Mouse (Mus musculus) macrophage (primary cell): ENCODE measurements around the gene Mecom. TPM values are rescaled to one million over a fixed set of nuclear protein-coding genes. Genes with fewer than 3 reads are reported as not detected.

Experiments used
- H3K27ac ChIP-seq: fragments of 350-480 bp; formaldehyde crosslinking; 2 replicates; pipeline ENCODE4 v1.9.0; 2021
- H3K36me3 ChIP-seq: fragments of 350-480 bp; formaldehyde crosslinking; 2 replicates; pipeline ENCODE4 v1.9.0; 2021; ENCODE audit errors: inconsistent target
- H3K4me3 ChIP-seq: fragments of 350-480 bp; formaldehyde crosslinking; 2 replicates; pipeline ENCODE4 v1.9.0; 2021; ENCODE audit errors: inconsistent target
- H3K79me2 ChIP-seq: fragments of 350-480 bp; formaldehyde crosslinking; 2 replicates; pipeline ENCODE4 v1.9.0; 2021; ENCODE audit errors: inconsistent target
- WGBS: methylation state at CpG from one replicate; pipeline ENCODE4 v1.1.7; 2026; ENCODE audit warnings: inconsistent platforms; ENCODE audit not compliant: missing documents; 5-methylcytosine and 5-hydroxymethylcytosine counted together
- polyA plus RNA-seq: library from polyadenylated mRNA; stranded (reverse); fragments of 250-400 nt; gene quantifications from 3 replicates; pipeline ENCODE4 v1.2.4, GENCODE M21; 2018; ENCODE audit warnings: inconsistent platforms

Mecom gene
- polyA plus RNA-seq, 1 experiment from 2014 or later = not detected

- H3K27ac ChIP-seq = no peak overlapping the region
- no peak overlapping the region for H3K4me3 ChIP-seq
- no peaks in the 10 kb centered on the region for H3K36me3 ChIP-seq
- WGBS = 30% methylated on average over 4 of the region's 4 CpGs
- no peaks in the 10 kb centered on the region for H3K79me2 ChIP-seq
These were observed 137.0 kb downstream of the Mecom start for GRCm38 (mm10) chr3:30410778-30411177.

GRCm38 (mm10) chr3:30404821-30405220 lies 143.0 kb downstream of the Mecom start:
- no peak overlapping the region for H3K4me3 ChIP-seq
- no peaks in the 10 kb centered on the region for H3K79me2 ChIP-seq
- no peaks in the 10 kb centered on the region for H3K36me3 ChIP-seq
- WGBS = 97% methylated on average over 4 of the region's 4 CpGs
- no peak overlapping the region for H3K27ac ChIP-seq

GRCm38 (mm10) chr3:30398911-30399310 lies 148.9 kb downstream of the Mecom start:
- H3K79me2 ChIP-seq = no peaks in the 10 kb centered on the region
- no peak overlapping the region for H3K4me3 ChIP-seq
- H3K27ac ChIP-seq = no peak overlapping the region
- H3K36me3 ChIP-seq = no peaks in the 10 kb centered on the region
- WGBS = 86% methylated on average over 7 of the region's 7 CpGs

- no peak overlapping the region for H3K4me3 ChIP-seq
- no peaks in the 10 kb centered on the region for H3K36me3 ChIP-seq
- H3K27ac ChIP-seq = no peak overlapping the region
- H3K79me2 ChIP-seq = no peaks in the 10 kb centered on the region
- 96% methylated on average over 4 of the region's 4 CpGs for WGBS
These were observed 152.9 kb downstream of the Mecom start for GRCm38 (mm10) chr3:30394911-30395310.

- no peak overlapping the region for H3K4me3 ChIP-seq
- no peaks in the 10 kb centered on the region for H3K36me3 ChIP-seq
- 92% methylated on average over 4 of the region's 4 CpGs for WGBS
- no peaks in the 10 kb centered on the region for H3K79me2 ChIP-seq
- no peak overlapping the region for H3K27ac ChIP-seq
These were observed 155.1 kb downstream of the Mecom start for GRCm38 (mm10) chr3:30392662-30393061.

- Histone ChIP-seq H3K36me3 (no peaks in the 10 kb centered on the region), H3K27ac (no peak overlapping the region), H3K4me3 (no peak overlapping the region), H3K79me2 (no peaks in the 10 kb centered on the region)
- WGBS = 81% methylated on average over 4 of the region's 4 CpGs
These were observed 155.6 kb downstream of the Mecom start for GRCm38 (mm10) chr3:30392218-30392617.

- Histone ChIP-seq H3K79me2 (no peaks in the 10 kb centered on the region), H3K27ac (no peak overlapping the region), H3K4me3 (no peak overlapping the region), H3K36me3 (no peaks in the 10 kb centered on the region)
- WGBS = 70% methylated on average over 5 of the region's 5 CpGs
These were observed 157.5 kb downstream of the Mecom start for GRCm38 (mm10) chr3:30390346-30390745.

GRCm38 (mm10) chr3:30380273-30380672 lies 167.5 kb downstream of the Mecom start:
- WGBS = 97% methylated on average over 4 of the region's 4 CpGs
- Histone ChIP-seq H3K4me3 (no peak overlapping the region), H3K79me2 (no peaks in the 10 kb centered on the region), H3K36me3 (no peaks in the 10 kb centered on the region), H3K27ac (no peak overlapping the region)

GRCm38 (mm10) chr3:30379301-30379700 lies 168.5 kb downstream of the Mecom start:
- Histone ChIP-seq H3K79me2 (no peaks in the 10 kb centered on the region), H3K36me3 (no peaks in the 10 kb centered on the region), H3K27ac (no peak overlapping the region), H3K4me3 (no peak overlapping the region)
- 93% methylated on average over 6 of the region's 6 CpGs for WGBS

- Histone ChIP-seq H3K4me3 (no peak overlapping the region), H3K27ac (no peak overlapping the region)
- WGBS = 94% methylated on average over 7 of the region's 7 CpGs
These were observed 176.3 kb downstream of the Mecom start for GRCm38 (mm10) chr3:30371472-30371871.

GRCm38 (mm10) chr3:30370860-30371455 lies 176.8 kb downstream of the Mecom start:
- no peaks in the 10 kb centered on the region for H3K79me2 ChIP-seq
- H3K27ac ChIP-seq = no peak overlapping the region
- H3K4me3 ChIP-seq = no peak overlapping the region
- 90% methylated on average over 16 of the region's 16 CpGs for WGBS
- no peaks in the 10 kb centered on the region for H3K36me3 ChIP-seq

More at GRCm38 (mm10) chr3:30371472-30371871, 176.3 kb downstream of the Mecom start:
- Histone ChIP-seq H3K79me2 (no peaks in the 10 kb centered on the region), H3K36me3 (no peaks in the 10 kb centered on the region)

GRCm38 (mm10) chr3:30366621-30367020 lies 181.2 kb downstream of the Mecom start:
- Histone ChIP-seq H3K79me2 (no peaks in the 10 kb centered on the region), H3K4me3 (no peak overlapping the region), H3K36me3 (no peaks in the 10 kb centered on the region), H3K27ac (no peak overlapping the region)
- 93% methylated on average over 7 of the region's 7 CpGs for WGBS

- Histone ChIP-seq H3K36me3 (no peaks in the 10 kb centered on the region), H3K27ac (no peak overlapping the region), H3K4me3 (no peak overlapping the region), H3K79me2 (no peaks in the 10 kb centered on the region)
- 94% methylated on average over 5 of the region's 5 CpGs for WGBS
These were observed 186.6 kb downstream of the Mecom start for GRCm38 (mm10) chr3:30361190-30361589.

- Histone ChIP-seq H3K79me2 (no peaks in the 10 kb centered on the region), H3K36me3 (no peaks in the 10 kb centered on the region), H3K4me3 (no peak overlapping the region), H3K27ac (no peak overlapping the region)
- WGBS = 63% methylated on average over 6 of the region's 6 CpGs
These were observed 193.7 kb downstream of the Mecom start for GRCm38 (mm10) chr3:30353878-30354727.

GRCm38 (mm10) chr3:30349279-30349678 lies 198.5 kb downstream of the Mecom start:
- no peaks in the 10 kb centered on the region for H3K79me2 ChIP-seq
- 83% methylated on average over 7 of the region's 7 CpGs for WGBS
- H3K4me3 ChIP-seq = no peak overlapping the region
- H3K27ac ChIP-seq = no peak overlapping the region
- H3K36me3 ChIP-seq = no peaks in the 10 kb centered on the region
